Mouse (Mus musculus) frontal cortex, postnatal 36 days (tissue): ENCODE data around the gene Filip1l.

Experiments
- DNase-seq, 2 experiments: peaks; one replicate each; pipeline ENCODE4 v3.0.0; 2022; ENCODE audit warnings: low spot score in 2 of 2

The Filip1l gene

DNA sequence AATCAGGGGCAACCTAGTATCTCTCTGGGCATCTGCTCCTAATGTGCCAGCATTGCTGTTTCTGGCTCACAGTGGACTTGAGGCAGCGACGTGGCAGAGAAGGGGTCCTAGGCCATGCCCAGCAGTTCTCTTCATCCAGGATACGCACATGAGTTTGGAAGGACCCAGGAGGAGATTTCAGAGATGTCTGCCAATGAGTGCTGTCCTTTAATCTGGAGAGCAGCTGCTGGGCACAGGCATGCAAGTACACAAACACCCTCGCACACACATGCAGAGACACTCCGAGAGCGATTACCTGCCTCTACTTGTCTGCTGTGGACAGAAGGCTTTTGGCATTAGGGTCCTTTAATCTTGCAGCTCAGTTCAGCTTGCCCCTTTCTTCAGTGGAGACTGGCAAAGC is at the start of gene Filip1l:
Gene Filip1l (plus strand): TSS at position 343 of the 400 bp plus-strand sequence.
- no peak for DNase-seq

DNA sequence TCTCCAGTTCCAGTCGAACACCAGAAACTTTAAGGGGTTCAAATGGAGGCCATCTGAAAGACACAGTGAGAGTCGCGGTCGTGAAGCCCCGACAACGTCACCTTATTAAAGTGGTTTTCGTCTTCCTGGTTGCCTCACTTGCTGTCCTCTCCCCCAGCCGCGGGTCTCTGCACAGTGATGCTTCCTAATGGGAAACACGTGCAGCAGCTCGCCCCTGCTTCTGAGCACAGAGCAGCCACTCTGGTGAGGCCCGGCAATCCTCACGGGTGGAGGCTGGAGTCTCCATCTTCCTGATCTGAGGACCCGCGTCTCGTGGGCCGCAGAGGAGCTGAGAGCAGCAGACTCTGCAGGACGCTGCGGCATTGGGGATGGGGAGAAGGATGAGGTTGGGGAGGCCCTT is 49.2 kb upstream of the Filip1l start:
- DNase-seq = no peak

DNA sequence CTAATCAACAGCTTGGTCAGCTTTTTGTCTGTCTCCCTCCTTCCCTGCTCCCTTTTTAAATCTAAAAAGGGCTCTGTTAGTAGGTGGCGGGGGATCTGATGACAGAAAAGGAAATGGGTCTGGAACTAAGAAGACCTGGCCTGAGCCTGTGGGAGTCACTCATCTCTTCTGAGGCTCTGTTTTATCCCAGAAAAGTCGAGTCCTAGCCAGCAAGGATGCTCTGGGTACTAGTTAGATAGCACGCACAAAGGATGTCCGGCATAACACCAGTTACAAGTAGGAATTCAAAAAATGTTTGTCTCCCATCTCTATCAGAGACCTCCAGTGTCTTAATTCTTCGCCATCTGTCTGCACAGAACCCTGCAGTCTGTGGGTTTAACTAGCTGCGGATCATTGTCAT is 47.4 kb upstream of the Filip1l start:
- no peak for DNase-seq

DNA sequence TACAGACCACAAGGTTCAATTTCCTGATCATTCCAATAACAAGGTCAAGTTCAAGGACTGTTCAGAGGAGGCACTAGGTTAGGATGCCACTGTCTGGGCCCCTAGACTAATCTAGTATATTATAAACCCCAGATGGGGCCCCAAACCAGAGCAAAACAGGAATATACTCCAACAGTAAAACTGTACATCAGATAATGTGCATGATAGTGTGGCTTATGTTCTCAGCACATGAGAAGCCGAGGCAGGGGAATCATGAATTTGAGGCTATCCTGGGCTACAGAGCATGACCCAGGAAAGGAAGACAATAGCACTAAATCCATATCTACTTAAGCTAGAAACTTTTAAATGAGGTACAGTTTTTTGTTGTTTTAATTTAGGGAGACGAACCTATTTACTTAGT is 40.8 kb upstream of the Filip1l start:
- DNase-seq = no peak

DNA sequence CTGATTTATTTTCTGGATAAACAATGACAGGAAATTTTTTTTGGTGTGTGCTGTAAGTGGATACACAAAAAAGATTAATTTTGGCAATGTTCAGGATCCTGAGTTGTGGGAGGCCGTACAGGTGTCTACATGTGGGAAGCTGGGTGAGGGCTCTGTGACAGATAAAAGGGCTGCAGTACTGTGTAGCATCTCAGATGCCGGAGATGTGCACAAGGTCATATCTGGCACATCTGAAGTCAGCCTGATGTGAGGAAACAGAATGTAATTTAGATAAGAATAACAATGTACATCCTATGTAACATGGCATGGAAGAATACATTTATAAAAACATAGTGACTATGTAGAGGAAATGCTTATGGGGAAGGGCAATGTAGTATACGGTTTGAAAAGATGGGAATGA is 39.4 kb upstream of the Filip1l start:
- DNase-seq = no peak

DNA sequence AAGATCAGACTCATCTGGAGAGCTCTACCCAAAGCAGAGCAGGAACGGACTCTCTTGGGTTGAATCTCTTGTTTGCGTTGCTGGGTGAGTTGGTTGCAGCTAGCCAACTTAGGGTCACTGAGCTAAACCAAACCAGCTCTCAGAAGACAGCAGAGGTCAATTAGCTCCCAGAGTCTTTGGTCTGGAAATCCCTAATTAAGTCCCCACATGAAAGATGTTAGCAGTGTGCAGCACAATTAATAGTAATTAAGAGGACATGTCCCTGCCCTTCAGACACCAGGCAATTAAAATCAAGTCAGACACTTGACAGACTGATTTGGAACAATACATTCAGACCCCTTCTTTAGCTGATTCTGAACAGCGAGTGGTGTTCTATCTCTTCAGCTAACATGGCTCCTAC is 38.7 kb upstream of the Filip1l start:
- no peak for DNase-seq

DNA sequence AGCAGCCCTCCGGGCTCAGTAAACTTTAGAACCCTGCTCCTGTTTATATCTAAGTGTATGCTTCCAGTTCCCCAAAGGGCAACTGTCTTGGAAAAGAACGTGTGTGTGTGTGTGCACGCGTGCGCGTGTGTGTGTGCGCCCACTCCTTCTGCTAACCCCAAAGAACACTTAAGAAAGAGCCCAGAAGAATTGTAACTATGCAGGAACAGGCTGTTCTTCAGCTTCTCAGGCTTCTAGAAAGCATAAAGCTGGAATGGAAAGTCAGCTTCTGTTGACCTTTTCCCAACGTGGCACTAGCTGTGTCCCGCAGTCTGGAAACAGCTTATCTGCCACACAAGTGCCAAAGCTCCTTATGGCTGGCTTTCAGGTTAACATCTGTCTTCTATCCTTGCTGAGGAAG is 37.9 kb upstream of the Filip1l start:
- DNase-seq = no peak

DNA sequence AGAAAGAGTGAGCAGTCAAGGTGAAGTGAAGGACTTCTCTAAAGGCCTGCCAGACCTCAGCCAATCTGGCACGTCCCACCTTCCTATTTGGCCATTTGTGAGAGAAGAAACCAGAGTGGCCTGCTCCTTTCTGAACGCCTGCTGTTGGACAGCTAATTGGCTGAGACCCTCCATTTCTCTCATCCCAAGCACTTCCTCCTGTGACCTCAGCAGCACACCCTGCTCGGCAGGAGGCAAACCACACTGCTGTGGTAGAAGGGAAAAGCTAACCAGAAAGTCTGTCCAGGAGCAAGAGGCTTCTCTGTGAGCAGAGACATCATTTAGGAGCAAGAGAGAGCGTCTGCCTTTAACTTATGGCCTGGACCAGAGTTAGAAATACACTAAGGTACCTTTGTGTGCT is 35.8 kb upstream of the Filip1l start:
- DNase-seq = no peak

DNA sequence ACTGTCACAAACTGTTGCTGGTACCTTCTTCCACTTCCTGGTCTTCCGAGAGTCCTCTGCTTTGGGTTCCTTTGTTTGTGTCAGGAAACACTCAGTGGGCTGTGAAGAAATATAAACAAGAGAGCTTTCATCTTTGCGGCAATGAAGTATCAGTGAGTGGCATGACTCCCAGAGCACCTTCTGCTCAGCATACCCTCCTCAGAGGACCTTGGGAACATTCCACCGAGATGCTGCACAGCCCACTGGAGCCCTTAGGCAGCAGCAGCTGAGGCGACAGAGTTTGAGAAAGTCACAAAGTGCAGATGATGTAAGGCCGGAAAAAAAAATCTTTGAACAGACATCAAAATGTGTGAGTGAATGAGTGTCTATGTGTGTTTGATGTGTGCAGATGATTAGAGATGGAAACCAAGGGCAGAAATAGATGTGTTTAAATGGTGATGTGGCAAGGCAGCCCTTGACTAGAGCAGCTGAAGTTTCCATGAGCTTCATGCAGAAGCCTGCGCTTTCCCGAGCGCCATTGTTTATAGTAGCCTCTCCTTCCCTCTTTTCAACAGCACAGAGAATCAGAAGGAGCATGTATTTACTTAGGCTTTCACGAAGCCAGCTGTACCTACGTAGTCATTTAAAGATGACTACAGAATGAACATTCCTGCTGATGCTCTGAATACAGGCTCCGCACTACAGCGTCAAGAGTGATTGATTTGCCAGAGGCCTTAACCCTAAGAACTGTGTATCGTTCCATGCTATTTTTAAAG is 34.8 kb upstream of the Filip1l start:
- no peak for DNase-seq

DNA sequence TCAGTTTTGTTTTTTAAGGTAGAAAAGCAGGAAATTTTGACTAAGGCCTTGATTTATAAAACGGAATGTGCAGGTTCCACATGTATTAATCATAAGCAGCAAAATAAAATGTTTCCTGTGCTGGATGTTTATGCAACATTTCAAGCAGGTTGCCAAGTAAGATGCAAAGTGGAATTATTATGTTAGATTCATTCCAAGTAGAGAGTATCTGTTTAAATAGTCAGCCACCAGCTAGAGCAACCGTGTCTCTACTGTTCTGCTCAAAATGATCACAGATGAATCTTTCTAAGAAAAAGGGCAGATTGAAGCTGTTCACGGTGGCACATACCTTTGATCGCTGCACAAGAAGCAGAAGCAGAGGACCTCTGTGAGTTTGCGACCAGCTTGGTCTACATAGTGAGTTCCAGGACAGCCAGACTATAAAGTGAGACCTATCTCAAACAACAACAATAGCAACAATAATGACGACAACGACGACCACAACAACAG is 34.2 kb upstream of the Filip1l start:
- DNase-seq = no peak

DNA sequence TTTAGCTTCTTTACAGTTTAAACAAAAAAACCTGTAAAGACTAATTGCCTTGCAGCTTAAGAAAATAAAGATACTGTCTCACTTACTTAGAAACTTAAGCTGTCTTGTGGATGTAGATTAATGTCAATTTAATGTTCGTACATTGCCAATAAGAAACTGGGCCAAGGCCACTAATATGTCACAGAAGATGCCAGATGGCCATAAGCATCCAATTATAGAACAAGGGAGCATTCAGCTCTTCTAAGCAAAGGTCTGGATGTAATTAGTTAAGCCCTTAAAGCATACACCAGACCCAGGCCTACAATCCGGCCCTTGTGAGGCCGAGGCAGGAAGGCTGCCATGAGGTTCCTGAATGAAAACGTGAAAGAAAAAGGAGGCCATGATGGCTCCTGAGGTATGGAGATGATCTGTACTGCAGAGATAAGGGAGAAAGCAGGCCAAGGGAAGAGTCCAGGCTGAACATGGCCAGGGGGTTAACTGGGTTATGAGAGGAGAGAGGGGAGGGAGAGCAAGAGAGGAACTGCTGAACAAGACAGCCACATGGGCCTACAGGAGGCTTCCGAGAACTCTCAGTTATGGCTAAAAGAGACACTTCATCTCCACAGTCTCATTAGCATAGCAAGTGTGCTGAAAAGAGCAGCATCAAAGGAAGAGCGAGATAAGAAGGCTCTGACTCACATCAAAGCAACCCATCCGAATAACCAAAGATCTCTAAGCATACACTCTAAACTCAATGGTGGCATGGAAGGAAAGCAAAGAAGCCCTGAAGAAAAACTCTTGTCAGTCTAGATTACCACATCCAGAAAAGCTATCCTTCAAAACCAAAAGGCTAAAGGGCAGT is 33.4 kb upstream of the Filip1l start:
- no peak for DNase-seq

DNA sequence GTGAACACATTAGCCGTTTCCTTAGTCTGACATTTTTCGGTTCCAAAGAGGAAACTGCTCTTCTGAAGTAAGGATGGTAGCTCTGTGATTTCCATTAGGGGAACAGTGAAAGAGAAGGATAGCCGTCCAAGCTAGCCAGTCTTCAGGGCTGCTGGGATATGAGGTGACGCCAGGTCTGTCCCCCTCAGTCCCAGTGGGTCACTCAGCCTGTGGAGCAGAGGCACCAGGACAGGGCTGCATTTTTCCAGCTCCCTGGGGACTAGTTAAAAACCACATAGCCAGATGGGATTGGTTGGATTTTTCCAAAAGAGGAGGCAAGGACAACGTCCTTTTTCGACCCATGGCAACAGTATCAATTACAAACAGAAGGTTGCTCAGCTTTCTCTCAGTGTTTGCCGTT is 25.9 kb upstream of the Filip1l start:
- no peak for DNase-seq

DNA sequence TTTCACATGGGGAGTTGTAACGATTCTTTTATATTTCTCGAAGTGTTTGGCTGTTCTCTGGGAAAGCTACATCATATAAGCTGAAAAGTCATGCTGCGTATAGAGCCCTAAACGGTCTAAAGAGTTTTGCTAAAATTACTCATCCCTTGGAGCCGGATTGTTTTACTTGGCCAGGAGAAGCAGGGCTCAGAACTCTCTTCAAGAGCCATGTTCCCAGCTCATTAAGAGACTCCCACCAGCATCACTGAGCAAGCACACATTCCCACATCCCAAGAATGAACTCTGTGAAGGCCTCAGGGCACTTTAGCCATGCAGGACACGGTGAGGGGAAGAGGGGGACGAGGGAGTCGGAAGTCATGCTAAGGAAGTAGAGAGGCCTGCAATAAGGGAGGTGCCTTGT is 23.9 kb upstream of the Filip1l start:
- DNase-seq = no peak

DNA sequence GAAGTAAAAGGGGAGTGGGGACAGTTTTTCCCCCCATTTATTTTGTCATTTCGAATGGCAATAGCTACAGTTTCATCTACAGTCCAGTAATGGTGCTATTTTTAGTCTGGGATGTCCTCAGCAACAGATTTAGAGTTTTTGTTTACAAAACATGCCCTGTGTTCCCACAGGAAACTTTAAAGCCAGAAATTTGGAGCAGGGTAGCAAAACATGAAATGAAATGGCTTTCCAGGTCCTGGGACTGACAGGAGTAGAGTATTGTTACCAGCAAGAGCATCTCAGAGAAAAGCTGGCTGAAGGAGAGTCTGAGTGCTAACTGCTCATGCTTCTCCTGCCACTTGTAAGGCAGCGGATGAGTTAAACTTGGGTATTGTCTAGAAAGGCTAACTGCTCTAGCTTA is 22.8 kb upstream of the Filip1l start:
- DNase-seq = no peak

DNA sequence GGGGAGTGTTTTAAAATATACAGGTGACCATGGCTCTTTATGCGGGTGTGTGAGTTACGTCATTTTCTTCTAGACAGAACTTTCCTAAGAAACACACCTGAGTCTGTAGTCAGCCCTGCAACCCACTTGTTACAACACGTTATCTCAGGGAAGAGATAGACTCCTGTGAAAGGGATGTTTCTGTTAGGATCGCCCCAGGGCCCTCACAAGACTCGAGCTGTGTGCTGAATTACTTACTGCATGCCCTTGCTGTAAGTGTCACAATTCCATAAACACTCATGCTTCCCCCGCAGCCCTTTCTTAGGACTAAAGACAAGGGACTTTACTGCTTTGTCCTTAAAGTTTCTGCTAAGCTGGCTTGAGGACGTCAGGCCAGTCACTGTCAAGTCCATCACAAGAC is 20.6 kb upstream of the Filip1l start:
- no peak for DNase-seq

DNA sequence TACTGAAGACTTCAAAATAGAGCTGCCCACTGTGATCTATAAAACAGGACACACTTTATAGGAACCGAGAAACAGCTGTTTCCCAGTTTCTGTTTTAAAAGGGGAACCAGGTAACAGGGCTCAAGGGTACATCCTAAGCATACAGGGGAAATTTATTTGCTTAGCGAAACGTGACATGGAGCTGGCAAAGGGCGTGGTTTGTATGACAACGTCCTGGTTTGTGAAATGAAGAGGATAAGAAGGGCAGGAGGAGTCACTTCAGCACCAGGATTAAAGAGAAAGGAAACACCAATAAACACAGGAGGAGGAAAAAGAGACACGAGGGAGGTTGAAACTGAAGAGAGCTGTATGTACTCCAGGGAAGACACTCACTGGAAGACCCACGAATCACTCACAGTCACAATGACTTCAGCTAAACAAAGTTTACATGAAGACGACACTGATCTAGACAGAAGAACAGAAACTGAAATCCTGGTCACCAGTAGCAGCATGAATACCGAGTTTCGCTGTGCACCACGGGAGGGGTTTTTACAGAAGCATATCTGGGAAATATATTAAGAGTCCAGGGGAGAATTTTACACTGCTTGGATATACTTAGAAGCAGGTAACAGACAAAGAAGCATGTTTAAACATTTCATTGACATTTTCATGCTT is 16.0 kb upstream of the Filip1l start:
- DNase-seq = no peak

DNA sequence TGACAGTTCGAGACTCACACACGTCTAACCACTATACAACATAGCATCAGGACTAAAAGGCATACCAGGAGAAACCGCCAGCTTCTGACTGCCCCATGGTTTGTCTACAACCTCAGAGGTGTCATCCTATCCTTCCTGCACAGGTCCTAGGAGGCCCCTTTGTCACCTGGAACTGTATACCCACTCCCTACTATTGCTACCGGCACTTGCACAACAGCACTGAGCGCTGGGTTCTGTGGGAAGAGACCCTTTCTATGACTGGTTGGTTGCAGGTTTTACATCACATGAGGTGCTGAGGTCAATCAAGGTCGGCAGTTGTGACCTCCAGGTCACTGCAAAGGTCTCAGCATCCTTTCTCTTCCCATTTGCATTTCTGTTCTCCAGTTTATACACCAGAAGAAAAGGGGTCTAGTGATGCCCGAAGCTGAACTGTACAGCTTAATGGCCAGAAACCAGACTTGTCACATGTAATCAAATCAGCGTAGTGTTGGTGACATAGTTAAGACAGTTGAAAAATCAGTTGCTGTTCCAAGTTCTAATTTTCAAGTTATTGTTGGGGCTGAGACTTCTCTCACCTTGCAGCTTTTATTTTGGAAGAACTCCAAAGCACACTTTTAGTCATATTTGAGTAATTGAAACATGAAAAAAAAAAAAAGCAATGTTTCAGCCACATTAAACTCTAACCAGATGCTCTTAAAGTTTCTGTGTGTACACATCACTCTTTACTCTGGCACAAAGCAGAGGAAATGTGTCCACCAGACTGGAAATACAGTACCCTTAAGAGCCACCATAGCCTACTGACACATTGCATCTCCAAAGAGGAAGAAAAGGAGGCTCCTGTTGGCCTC is 12.9 kb upstream of the Filip1l start:
- DNase-seq = no peak

DNA sequence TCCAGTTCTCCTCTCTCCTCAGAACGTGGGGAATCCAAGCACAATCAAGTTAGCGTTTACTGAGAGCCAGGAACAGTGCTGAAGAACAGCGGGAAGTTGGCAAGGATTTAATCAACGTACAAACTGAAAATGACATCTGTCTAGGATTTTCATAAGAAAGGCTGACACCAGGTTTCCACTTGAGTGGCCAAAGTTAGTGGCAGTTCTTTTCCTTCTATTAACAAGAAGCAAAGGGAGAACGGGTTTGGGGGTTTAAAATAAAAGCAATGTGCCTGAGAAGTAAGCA is 12.3 kb upstream of the Filip1l start:
- no peak for DNase-seq

DNA sequence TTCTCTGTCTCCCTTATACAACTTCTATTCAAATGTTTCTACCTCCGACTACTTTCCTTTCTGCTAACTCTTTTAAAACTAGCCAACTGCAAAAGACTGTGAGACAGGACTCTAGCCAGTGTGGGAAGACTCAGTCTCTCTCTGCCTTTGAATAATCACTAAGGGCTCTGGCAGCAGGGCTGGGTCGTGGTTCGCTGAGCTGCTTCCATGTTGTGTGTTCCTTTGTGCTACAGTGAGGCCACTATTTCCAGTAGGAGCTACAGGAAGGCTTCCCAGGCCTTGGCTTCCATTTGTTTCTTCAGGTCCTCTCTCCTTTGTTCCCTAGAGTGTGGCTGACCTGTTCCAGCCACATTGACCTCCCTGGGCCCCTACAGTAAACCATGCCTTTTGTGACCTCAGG is 6.6 kb upstream of the Filip1l start:
- DNase-seq = no peak

DNA sequence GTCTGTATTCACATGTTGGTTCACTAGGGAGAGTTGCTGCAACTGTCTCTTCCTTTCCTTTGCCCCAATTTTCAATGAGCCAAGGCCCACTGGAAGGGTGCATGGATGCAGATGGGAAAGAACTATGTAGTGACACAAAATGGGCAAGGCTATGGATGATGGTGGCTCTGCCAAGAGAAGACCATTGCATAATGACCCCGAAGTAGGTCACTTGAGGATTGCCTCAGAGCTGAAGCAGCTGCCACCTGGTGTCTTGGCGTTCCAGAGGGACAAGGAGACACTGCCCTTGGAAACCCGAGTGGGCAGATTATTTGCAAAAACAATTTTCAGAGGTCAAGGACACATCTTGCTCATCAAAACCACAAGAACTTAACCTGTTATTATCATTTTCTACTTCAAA is 3.9 kb upstream of the Filip1l start:
- DNase-seq = no peak

DNA sequence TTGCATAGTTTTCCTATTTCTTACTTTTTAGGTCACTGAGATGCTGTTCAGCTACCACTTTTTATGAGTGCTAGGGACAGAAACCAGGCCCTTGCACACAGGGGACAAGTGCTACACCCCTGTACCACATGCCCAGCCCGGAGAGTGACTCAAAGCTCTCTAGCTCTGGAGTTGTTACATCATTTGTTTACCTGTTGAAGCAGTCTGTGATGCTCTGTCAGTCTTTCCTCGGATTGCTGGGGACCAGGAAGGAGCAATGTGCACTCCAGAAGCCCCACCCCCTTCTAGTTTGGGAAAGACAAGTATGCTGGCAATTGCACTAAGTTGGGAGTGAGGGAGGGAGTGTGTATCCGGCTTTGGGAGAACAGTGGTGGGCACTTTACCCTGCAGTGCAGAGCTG is 3.2 kb upstream of the Filip1l start:
- no peak for DNase-seq

DNA sequence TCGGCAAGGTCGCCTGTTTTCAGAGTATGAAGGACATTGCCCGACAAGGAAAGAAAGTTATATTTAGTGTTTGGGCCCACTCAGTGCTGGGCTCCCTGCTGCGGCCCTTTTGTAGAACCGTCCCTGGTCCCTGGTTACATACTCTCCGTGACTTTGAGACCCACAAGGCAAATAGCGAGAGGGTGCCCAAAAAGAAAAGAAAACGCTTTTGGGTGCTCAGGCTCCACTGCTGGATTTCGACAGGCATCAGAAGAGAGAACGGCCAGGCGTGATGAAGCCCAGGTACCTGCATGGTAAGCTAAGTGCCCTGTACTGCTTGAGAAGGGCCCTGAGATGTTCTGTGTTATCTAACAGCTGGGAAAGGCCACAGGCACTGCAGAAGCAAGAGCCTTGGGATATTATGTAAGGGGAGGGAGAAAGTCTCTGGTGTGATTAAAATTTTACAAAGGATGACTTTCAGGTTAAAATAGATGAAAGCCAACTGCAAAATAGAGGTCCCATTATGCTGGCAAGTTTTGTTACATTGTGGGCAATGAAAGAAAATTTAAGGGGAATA is 351 bp downstream of the Filip1l start:
- DNase-seq = no peak
